Mouse (Mus musculus) brain, embryonic 14.5 days (tissue): ENCODE measurements around the gene Veph1.

Source experiments
- CTCF ChIP-seq: fragments of 200-500 bp; IDR thresholded peaks from 2 replicates; pipeline ENCODE4 v1.5.1; 2012; ENCODE audit warnings: inconsistent platforms, mild to moderate bottlenecking, moderate library complexity, borderline replicate concordance; ENCODE audit not compliant: insufficient read depth, insufficient read length; ENCODE audit errors: extremely low read depth
- POLR2A ChIP-seq: fragments of 200-500 bp; IDR thresholded peaks from 2 replicates; pipeline ENCODE4 v1.6.1; 2012; ENCODE audit warnings: mild to moderate bottlenecking, inconsistent platforms, borderline replicate concordance; ENCODE audit not compliant: poor library complexity, insufficient read depth, insufficient read length, severe bottlenecking; ENCODE audit errors: extremely low read depth

GRCm38 (mm10) chr3:66220554-66221242 lies 75.9 kb downstream of the Veph1 start:
- TF ChIP-seq CTCF (no peak), POLR2A (no peak)
